Mouse (Mus musculus) v-Abl transformed pro-B cells (cell line): ENCODE data around the gene Rabgef1.

Experiments
- in situ Hi-C, 2 experiments: fragments of 400-800 bp; cut with MboI; formaldehyde crosslinking; loops; one replicate each; pipeline ENCODE4 v1.15.1; 2025; ENCODE audit not compliant: unreplicated experiment in 2 of 2

The Rabgef1 gene

GRCm38 (mm10) chr5:130255799-130256525, 84.4 kb downstream of the Rabgef1 start:
- in situ Hi-C loops, result loop anchor here (5.0 to 25.0 kb wide), 5 partner anchors 231 to 1241 kb away; partner anchors contain the start of genes Asl (in 1 of the 2), Crcp (in 1 of the 2), Mrps17 (in 1 of the 2) and Nipsnap2 (in 1 of the 2)

- in situ Hi-C loops, result loop anchor here (5.0 to 25.0 kb wide), 5 partner anchors 232 to 1242 kb away; partner anchors contain the start of genes Asl (in 1 of the 2), Crcp (in 1 of the 2), Mrps17 (in 1 of the 2) and Nipsnap2 (in 1 of the 2)
Observed at GRCm38 (mm10) chr5:130256678-130257271, 85.2 kb downstream of the Rabgef1 start.

- in situ Hi-C loops, result loop anchor here (5.0 to 25.0 kb wide), 5 partner anchors 233 to 1243 kb away; partner anchors contain the start of genes Asl (in 1 of the 2), Crcp (in 1 of the 2), Mrps17 (in 1 of the 2) and Nipsnap2 (in 1 of the 2)
Observed at GRCm38 (mm10) chr5:130257303-130257702, 85.7 kb downstream of the Rabgef1 start.

- in situ Hi-C loops, result loop anchor here in 1 of 2 experiments (25.0 kb wide), 1 partner anchor 751 kb away; the partner anchor contains the start of gene Sfswap
Observed at GRCm38 (mm10) chr5:130263454-130263853, 91.9 kb downstream of the Rabgef1 start.
